ENCODE assay signal across 8 mouse cellular contexts in genomic region chr1:43933488-43934415, GRCm38 (mm10). TPM values are rescaled to one million over a fixed set of nuclear protein-coding genes. Genes with fewer than 3 reads are reported as not detected.
DNase-seq lines count a peak whose midpoint lies in the region; ATAC-seq lines count a peak whose summit lies in the region.

TSS of gene Tpp2 (plus strand) at chr1:43933647.

- H3K36me3 ChIP-seq in forebrain, embryonic 14.5 days (ENCODE audit: control insufficient read depth, insufficient read depth, low read length) = no peaks in the 10 kb centered on the region
- no peaks in the 10 kb centered on the region for H3K36me3 ChIP-seq in neural tube, embryonic 15.5 days

- intact Hi-C loops in heart, postnatal 14 days (cut with DNase I) = loop anchor here (5.0 kb wide), 2 partner anchors 169 to 184 kb away; partner anchors contain the start of genes Bivm, Kdelc1 and Tex30

- peak within 1 kb of the TSS; percentile 96 for H3K9ac ChIP-seq in forebrain, embryonic 14.5 days (ENCODE audit: low read length)
- H3K9ac ChIP-seq in neural tube, embryonic 15.5 days (replicated peaks) = peak within 1 kb of the TSS; percentile 96

- H3K9me3 ChIP-seq in forebrain, embryonic 14.5 days (replicated peaks; ENCODE audit: control insufficient read depth, low read length) = no peaks in the 10 kb centered on the region
- no peaks in the 10 kb centered on the region for H3K9me3 ChIP-seq in neural tube, embryonic 15.5 days (replicated peaks)

- peak within 1 kb of the TSS; percentile 83 for H3K4me3 ChIP-seq in forebrain, embryonic 14.5 days (ENCODE audit: low read depth, low read length)
- H3K4me3 ChIP-seq in neural tube, embryonic 15.5 days (replicated peaks) = peak within 1 kb of the TSS; percentile 73

- peak within 1 kb of the TSS; percentile 90 for H3K27ac ChIP-seq in forebrain, embryonic 14.5 days (ENCODE audit: low read depth, low read length)
- peak within 1 kb of the TSS; percentile 96 for H3K27ac ChIP-seq in neural tube, embryonic 15.5 days (replicated peaks)

- under 1% methylated on average over 79 of the region's 81 CpGs for WGBS in forebrain, embryonic 14.5 days
- WGBS in neural tube, embryonic 15.5 days = under 1% methylated on average over 80 of the region's 81 CpGs

- H3K4me2 ChIP-seq in forebrain, embryonic 14.5 days (ENCODE audit: low read length) = peak within 1 kb of the TSS; percentile 57
- peak within 1 kb of the TSS; percentile 68 for H3K4me2 ChIP-seq in neural tube, embryonic 15.5 days

- DNase-seq in ES-CJ7 (ENCODE audit: low read depth, low spot score) = peak; percentile 100
- DNase-seq in cerebellum, adult 11 months = peak; percentile 96
- DNase-seq in forebrain, embryonic 14.5 days (ENCODE audit: low spot score) = peak; percentile 99
- peak; percentile 96 to 97 for DNase-seq in heart, postnatal 14 days
- peak; percentile 98 for DNase-seq in layer of hippocampus, adult 11-12 months (ENCODE audit: low spot score)
- DNase-seq in lung, adult 18-20 months = peak; percentile 97
- DNase-seq in testis, postnatal 14 days (ENCODE audit: low spot score) = peak; percentile 98

- peak; percentile 100 for ATAC-seq in forebrain, embryonic 14.5 days
- ATAC-seq in neural tube, embryonic 15.5 days (ENCODE audit: low FRiP score) = peak; percentile 100

- no peaks in the 10 kb centered on the region for H3K27me3 ChIP-seq in forebrain, embryonic 14.5 days (replicated peaks; ENCODE audit: control insufficient read depth, insufficient read depth, low read length)
- H3K27me3 ChIP-seq in neural tube, embryonic 15.5 days (replicated peaks) = no peaks in the 10 kb centered on the region

- peaks cover 8% of the 10 kb centered on the region for H3K4me1 ChIP-seq in forebrain, embryonic 14.5 days (ENCODE audit: control insufficient read depth, insufficient read depth, low read length)
- peaks cover 23% of the 10 kb centered on the region for H3K4me1 ChIP-seq in neural tube, embryonic 15.5 days

RNA-seq across cellular contexts. Expression of gene Tpp2, which starts in this region (rescaled TPM):
- 45.1 and 53.3 TPM in 2 replicates for polyA plus RNA-seq in forebrain, embryonic 14.5 days (2014; fragmentation: Nextera tagmentation; extraction: Ambion mirVana)
- total RNA-seq in heart, postnatal 14 days (2021) = 10 to 100 TPM; 43.1 to 45.2 TPM
- 60.4 and 60.6 TPM in 2 replicates for polyA plus RNA-seq in neural tube, embryonic 15.5 days (2015; fragmentation: Nextera tagmentation; extraction: Ambion mirVana)

Comparison
In these comparisons a context has a peak if more than half of its experiments do, and no peak if none do; other contexts are left out.
1. Peak in every context shown above with its lines: DNase-seq, ATAC-seq, H3K4me3 ChIP-seq and H3K27ac ChIP-seq.